Mouse (Mus musculus): ENCODE measurements at regions not wholly inside any gene's neighbourhood (a gene's known extent, or its start where the extent isn't known, plus 50 kb on each side); places are given as distances from the start of the nearest gene placed in this dataset.
"Not testable (repeated sequence)": the region's sequence is repeated elsewhere in the genome, so short reads cannot be mapped to it uniquely, and the experiment has no call there.

DNA sequence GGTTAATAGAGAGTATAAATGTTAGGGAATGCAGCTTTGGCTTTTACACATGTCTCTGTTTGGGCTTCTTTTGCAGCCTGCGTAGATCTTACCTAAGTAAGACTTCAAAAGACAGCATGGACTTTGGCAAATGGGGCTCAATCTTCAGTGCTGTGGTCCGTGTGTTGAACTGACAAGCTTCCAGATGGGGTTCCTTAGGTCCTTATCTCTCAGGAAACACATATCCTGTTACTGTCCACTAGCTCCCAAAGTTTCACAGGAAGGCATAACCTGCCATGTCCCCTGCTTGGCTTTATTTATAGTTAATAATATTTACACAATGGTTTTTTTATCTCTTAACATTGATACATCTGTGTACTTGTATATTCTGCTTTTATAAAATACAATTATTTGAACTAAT lies 365.3 kb downstream of the Hdgfl1 start:
- H3K36me3 ChIP-seq (ENCODE audit: control insufficient read depth, insufficient read depth), result no peaks in the 10 kb centered on the region
- H3K4me2 ChIP-seq (replicated peaks; ENCODE audit: low read depth), result no peak overlapping the region
- ATAC-seq, result no peak
- H3K9me3 ChIP-seq (ENCODE audit: control insufficient read depth), result no peaks in the 10 kb centered on the region
- H3K9ac ChIP-seq (ENCODE audit: low read depth, low read length), result no peak overlapping the region
- no peaks in the 10 kb centered on the region for H3K27me3 ChIP-seq (replicated peaks; ENCODE audit: control insufficient read depth, insufficient read depth, low read length)
- no peak for TF ChIP-seq CTCF (IDR thresholded peaks at IDR 0.05; ENCODE audit: low read depth)
- H3K4me1 ChIP-seq (replicated peaks; ENCODE audit: control insufficient read depth, insufficient read depth, low read length), result no peaks in the 10 kb centered on the region
- WGBS, result 50% methylated on average over 2 of the region's 2 CpGs
- H3K27ac ChIP-seq (ENCODE audit: low read depth, low read length), result no peak overlapping the region
- no peak overlapping the region for H3K4me3 ChIP-seq (ENCODE audit: low read depth, low read length)

DNA sequence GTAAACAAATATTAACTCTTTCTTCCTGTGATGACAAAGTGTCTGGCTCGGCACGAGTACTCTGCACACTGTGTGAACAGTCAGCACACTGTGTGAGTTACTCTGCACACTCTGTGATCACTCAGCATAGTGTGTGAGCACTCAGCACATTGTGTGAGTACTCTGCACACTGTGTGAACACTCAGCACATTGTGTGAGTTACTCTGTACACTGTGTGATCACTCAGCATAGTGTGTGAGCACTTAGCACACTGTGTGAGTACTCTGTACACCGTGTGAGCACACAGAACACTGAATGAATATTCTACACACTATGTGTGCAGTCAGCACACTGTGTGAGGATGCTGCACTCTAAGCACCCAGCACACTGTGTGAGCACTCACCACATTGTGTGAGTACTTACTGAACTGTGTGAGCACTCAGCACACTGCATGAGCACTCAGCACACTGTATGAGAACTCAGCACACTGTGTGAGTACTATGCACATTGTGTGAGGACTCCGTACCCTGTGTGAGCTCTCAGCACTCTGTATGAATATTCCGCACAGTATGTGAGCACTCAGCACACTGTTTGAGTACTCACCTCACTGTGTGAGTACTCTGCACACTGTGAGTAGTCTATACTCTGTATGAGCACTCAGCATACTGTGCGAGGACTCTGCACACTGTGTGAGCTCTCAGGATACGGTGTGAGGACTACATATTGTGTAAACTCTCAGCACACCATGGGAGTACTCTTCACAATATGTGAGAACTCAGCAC lies 381.9 kb downstream of the Hdgfl1 start:
- Histone ChIP-seq H3K9ac (ENCODE audit: low read depth, low read length) (no peak overlapping the region), H3K27ac (ENCODE audit: low read depth, low read length) (no peak overlapping the region), H3K36me3 (ENCODE audit: control insufficient read depth, insufficient read depth) (no peaks in the 10 kb centered on the region), H3K4me3 (ENCODE audit: low read depth, low read length) (no peak overlapping the region), H3K27me3 (replicated peaks; ENCODE audit: control insufficient read depth, insufficient read depth, low read length) (no peaks in the 10 kb centered on the region), H3K4me1 (replicated peaks; ENCODE audit: control insufficient read depth, insufficient read depth, low read length) (no peaks in the 10 kb centered on the region), H3K9me3 (ENCODE audit: control insufficient read depth) (no peaks in the 10 kb centered on the region), H3K4me2 (replicated peaks; ENCODE audit: low read depth) (no peak overlapping the region)
- 80% methylated on average over 7 of the region's 7 CpGs for WGBS
- TF ChIP-seq CTCF (IDR thresholded peaks at IDR 0.05; ENCODE audit: low read depth), result no peak
- no peak for ATAC-seq

DNA sequence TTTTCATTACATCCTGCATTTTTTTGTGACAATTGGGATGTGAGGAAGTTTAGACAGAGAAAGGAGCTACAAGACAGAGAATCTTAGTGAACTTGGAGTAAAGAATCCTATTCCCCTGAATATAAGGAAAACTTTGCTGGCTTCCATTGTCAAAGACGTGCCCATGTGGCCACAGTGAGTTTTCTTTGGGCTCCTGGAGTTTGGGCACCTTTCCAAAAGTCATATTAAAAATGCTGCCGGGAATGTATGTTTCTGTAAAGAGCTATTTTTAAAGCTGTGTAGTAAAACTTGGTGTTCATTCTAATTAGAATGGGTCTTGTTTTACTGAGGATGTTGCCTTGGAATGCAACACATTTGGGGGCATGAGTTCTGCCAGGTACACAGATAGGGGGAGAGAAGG lies 387.3 kb downstream of the Hdgfl1 start:
- Histone ChIP-seq H3K36me3 (ENCODE audit: control insufficient read depth, insufficient read depth) (no peaks in the 10 kb centered on the region), H3K9ac (ENCODE audit: low read depth, low read length) (no peak overlapping the region), H3K4me3 (ENCODE audit: low read depth, low read length) (no peak overlapping the region), H3K9me3 (ENCODE audit: control insufficient read depth) (no peaks in the 10 kb centered on the region), H3K4me1 (replicated peaks; ENCODE audit: control insufficient read depth, insufficient read depth, low read length) (no peaks in the 10 kb centered on the region), H3K27me3 (replicated peaks; ENCODE audit: control insufficient read depth, insufficient read depth, low read length) (no peaks in the 10 kb centered on the region), H3K4me2 (replicated peaks; ENCODE audit: low read depth) (no peak overlapping the region), H3K27ac (ENCODE audit: low read depth, low read length) (no peak overlapping the region)
- no peak for TF ChIP-seq CTCF (IDR thresholded peaks at IDR 0.05; ENCODE audit: low read depth)
- 49% methylated on average over 2 of the region's 2 CpGs for WGBS
- ATAC-seq, result no peak

DNA sequence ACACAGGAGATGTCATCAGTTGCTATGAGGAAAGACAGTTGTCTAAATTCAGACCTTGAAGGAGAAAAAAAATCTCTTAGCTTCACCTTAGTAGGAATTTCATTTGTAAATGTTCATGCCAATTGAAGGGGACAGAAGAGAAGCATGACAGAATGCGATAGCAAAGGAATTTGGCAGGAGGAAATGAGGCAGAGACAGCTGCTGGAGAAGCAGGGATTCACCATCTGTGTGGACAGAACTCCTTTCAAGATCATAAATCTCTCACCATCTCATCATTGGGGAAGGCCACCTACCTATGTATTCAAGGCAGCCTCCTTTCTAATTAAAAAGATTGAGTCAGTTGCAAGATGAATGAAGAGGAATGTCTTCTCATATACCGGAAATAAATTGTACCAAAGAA lies 387.8 kb downstream of the Hdgfl1 start:
- Histone ChIP-seq H3K4me3 (ENCODE audit: low read depth, low read length) (no peak overlapping the region), H3K4me2 (replicated peaks; ENCODE audit: low read depth) (no peak overlapping the region), H3K9ac (ENCODE audit: low read depth, low read length) (no peak overlapping the region), H3K4me1 (replicated peaks; ENCODE audit: control insufficient read depth, insufficient read depth, low read length) (no peaks in the 10 kb centered on the region), H3K27me3 (replicated peaks; ENCODE audit: control insufficient read depth, insufficient read depth, low read length) (no peaks in the 10 kb centered on the region), H3K27ac (ENCODE audit: low read depth, low read length) (no peak overlapping the region), H3K36me3 (ENCODE audit: control insufficient read depth, insufficient read depth) (no peaks in the 10 kb centered on the region), H3K9me3 (ENCODE audit: control insufficient read depth) (no peaks in the 10 kb centered on the region)
- TF ChIP-seq CTCF (IDR thresholded peaks at IDR 0.05; ENCODE audit: low read depth), result no peak
- WGBS, result 64% methylated on average over 2 of the region's 2 CpGs
- no peak for ATAC-seq

DNA sequence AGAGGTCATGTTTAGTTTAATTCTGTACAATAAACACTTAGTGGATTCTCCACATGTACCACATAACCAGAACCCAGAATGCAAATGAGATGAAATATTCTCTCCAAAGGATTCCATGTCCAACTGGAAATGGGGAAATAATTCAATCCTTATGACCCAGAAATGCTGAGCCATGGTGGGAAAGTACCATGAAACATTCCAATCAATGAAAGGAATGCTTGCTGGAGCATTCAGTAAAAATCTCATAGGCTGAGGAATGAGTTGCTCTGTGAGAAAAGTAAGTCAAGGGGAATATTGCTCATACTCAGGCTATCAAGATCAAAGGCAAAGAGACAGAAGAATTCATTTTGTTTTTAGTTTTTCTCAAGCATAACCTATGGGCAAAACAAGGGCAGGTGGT lies 394.4 kb downstream of the Hdgfl1 start:
- no peak for ATAC-seq
- Histone ChIP-seq H3K36me3 (ENCODE audit: control insufficient read depth, insufficient read depth) (no peaks in the 10 kb centered on the region), H3K9ac (ENCODE audit: low read depth, low read length) (no peak overlapping the region), H3K4me2 (replicated peaks; ENCODE audit: low read depth) (no peak overlapping the region), H3K9me3 (ENCODE audit: control insufficient read depth) (no peaks in the 10 kb centered on the region), H3K27ac (ENCODE audit: low read depth, low read length) (no peak overlapping the region), H3K4me3 (ENCODE audit: low read depth, low read length) (no peak overlapping the region), H3K27me3 (replicated peaks; ENCODE audit: control insufficient read depth, insufficient read depth, low read length) (no peaks in the 10 kb centered on the region), H3K4me1 (replicated peaks; ENCODE audit: control insufficient read depth, insufficient read depth, low read length) (no peaks in the 10 kb centered on the region)
- TF ChIP-seq CTCF (IDR thresholded peaks at IDR 0.05; ENCODE audit: low read depth), result no peak

DNA sequence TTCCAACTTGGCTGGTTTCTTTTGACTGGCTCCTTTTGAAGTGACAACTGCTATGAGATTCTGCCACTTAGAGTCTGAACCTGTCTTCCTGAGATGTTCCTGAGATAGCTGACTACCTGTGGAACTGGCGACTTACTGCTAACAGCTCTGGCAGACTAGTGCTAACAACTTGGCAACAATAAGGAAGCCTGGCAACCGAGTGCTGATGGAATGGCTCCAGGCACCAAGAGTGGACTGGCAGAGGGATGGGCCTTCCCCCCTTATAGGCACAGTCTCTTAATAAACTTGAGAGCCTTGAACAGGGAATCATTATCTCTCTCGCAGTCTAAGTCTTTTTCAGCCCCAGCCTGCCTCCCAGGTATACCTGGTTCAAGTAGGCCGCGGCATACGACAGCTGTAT lies 404.1 kb downstream of the Hdgfl1 start:
- not testable (repeated sequence) for ATAC-seq; H3K27ac ChIP-seq (ENCODE audit: low read depth, low read length); H3K4me3 ChIP-seq (ENCODE audit: low read depth, low read length); H3K4me2 ChIP-seq (replicated peaks; ENCODE audit: low read depth); H3K9ac ChIP-seq (ENCODE audit: low read depth, low read length); H3K36me3 ChIP-seq (ENCODE audit: control insufficient read depth, insufficient read depth); H3K27me3 ChIP-seq (replicated peaks; ENCODE audit: control insufficient read depth, insufficient read depth, low read length); H3K4me1 ChIP-seq (replicated peaks; ENCODE audit: control insufficient read depth, insufficient read depth, low read length); H3K9me3 ChIP-seq (ENCODE audit: control insufficient read depth)
- WGBS, result 87% methylated on average over 6 of the region's 6 CpGs

DNA sequence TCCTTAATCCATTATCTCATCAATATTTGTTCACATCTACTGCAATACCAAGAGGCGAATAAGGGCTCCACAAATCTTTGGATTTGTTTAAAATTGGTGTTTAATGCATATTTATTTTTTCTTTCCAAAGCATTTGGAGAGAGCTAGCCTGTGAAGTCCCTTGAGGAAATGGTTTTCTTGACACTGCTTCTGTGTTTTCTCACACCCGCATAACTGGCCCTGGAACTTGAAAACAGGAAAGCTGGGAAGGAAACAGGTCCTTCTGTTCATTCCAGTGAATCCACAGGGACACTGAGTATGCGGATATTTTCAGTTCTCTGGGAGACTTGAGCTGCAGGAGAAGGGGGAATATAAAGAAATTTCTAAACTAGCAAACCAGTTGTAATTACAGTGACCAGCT lies 413.6 kb downstream of the Hdgfl1 start:
- H3K27ac ChIP-seq (ENCODE audit: low read depth, low read length), result no peak overlapping the region
- H3K4me1 ChIP-seq (replicated peaks; ENCODE audit: control insufficient read depth, insufficient read depth, low read length), result no peaks in the 10 kb centered on the region
- H3K27me3 ChIP-seq (replicated peaks; ENCODE audit: control insufficient read depth, insufficient read depth, low read length), result no peaks in the 10 kb centered on the region
- no peaks in the 10 kb centered on the region for H3K36me3 ChIP-seq (ENCODE audit: control insufficient read depth, insufficient read depth)
- TF ChIP-seq CTCF (IDR thresholded peaks at IDR 0.05; ENCODE audit: low read depth), result no peak
- H3K4me2 ChIP-seq (replicated peaks; ENCODE audit: low read depth), result no peak overlapping the region
- H3K9me3 ChIP-seq (ENCODE audit: control insufficient read depth), result no peaks in the 10 kb centered on the region
- 56% methylated on average over 3 of the region's 3 CpGs for WGBS
- ATAC-seq, result no peak
- no peak overlapping the region for H3K4me3 ChIP-seq (ENCODE audit: low read depth, low read length)
- H3K9ac ChIP-seq (ENCODE audit: low read depth, low read length), result no peak overlapping the region
